Mouse (Mus musculus) bone marrow, adult 2 months (tissue): ENCODE measurements at regions not wholly inside any gene's neighbourhood (a gene's known extent, or its start where the extent isn't known, plus 50 kb on each side); places are given as distances from the start of the nearest gene placed in this dataset.

ENCODE experiments used
- CTCF ChIP-seq: fragments of 200-500 bp; IDR thresholded peaks from 2 replicates; pipeline ENCODE4 v1.5.1; 2011; ENCODE audit warnings: low read length, control low read depth; ENCODE audit not compliant: control insufficient read depth, insufficient read depth
- POLR2A ChIP-seq: fragments of 200-500 bp; IDR thresholded peaks from 2 replicates; pipeline ENCODE4 v1.6.1; 2011; ENCODE audit warnings: low read depth, mild to moderate bottlenecking, control low read depth, low read length, borderline replicate concordance; ENCODE audit not compliant: control insufficient read depth

GRCm38 (mm10) chr10:119073991-119074390, 165.9 kb downstream of the Cand1 start:
- TF ChIP-seq CTCF (no peak), POLR2A (no peak)
